Mouse (Mus musculus) small intestine, adult 2 months (tissue): ENCODE measurements around the gene Utf1. TPM values are rescaled to one million over a fixed set of nuclear protein-coding genes. Genes with fewer than 3 reads are reported as not detected.

Source experiments
- H3K27ac ChIP-seq: fragments of 200-500 bp; 2 replicates; pipeline ENCODE4 v1.5.1; 2012; ENCODE audit warnings: low read depth, low read length, control low read depth, inconsistent platforms; ENCODE audit not compliant: insufficient read depth
- H3K27me3 ChIP-seq: fragments of 200-500 bp; 2 replicates; pipeline ENCODE4 v1.6.1; 2012; ENCODE audit warnings: mild to moderate bottlenecking, moderate library complexity, low read length, inconsistent platforms; ENCODE audit not compliant: control insufficient read depth, insufficient read depth
- H3K36me3 ChIP-seq: fragments of 200-500 bp; 2 replicates; pipeline ENCODE4 v1.6.1; 2012; ENCODE audit warnings: mild to moderate bottlenecking, low read length, control low read depth, inconsistent platforms; ENCODE audit not compliant: control insufficient read depth, insufficient read depth
- H3K4me1 ChIP-seq: fragments of 200-500 bp; 2 replicates; pipeline ENCODE4 v1.6.1; 2012; ENCODE audit warnings: low read length, inconsistent platforms, mixed read lengths; ENCODE audit not compliant: control insufficient read depth, insufficient read depth, insufficient read length
- H3K4me3 ChIP-seq: fragments of 200-500 bp; 2 replicates; pipeline ENCODE4 v1.5.1; 2012; ENCODE audit warnings: low read depth, mild to moderate bottlenecking, control low read depth, inconsistent platforms, low read length, moderate library complexity
- CTCF ChIP-seq: fragments of 200-500 bp; IDR thresholded peaks from 2 replicates; pipeline ENCODE4 v1.5.1; 2012; ENCODE audit warnings: low read depth, mild to moderate bottlenecking, control low read depth, inconsistent platforms, low read length, moderate library complexity, mixed read lengths; ENCODE audit not compliant: insufficient replicate concordance, insufficient read length; ENCODE audit errors: extremely low read depth
- POLR2A ChIP-seq: fragments of 200-500 bp; IDR thresholded peaks from 2 replicates; pipeline ENCODE4 v1.6.1; 2012; ENCODE audit warnings: low read depth, mild to moderate bottlenecking, control low read depth, inconsistent platforms, low read length, moderate library complexity
- WGBS: fragments of 180-500 bp; shearing (Covaris S2); methylation state at CpG from one replicate; pipeline ENCODE4 v1.1.7; 2018; 5-methylcytosine and 5-hydroxymethylcytosine counted together
- polyA plus RNA-seq: library from polyadenylated mRNA; depleted of rRNA; stranded (reverse); fragments of >200 nt; gene quantifications from 2 replicates; pipeline ENCODE4 v1.2.3, GENCODE M21; 2012

The Utf1 gene
- polyA plus RNA-seq, 1 experiment = 0.67 TPM

GRCm38 (mm10) chr7:139914141-139915047 is 29.2 kb upstream of the Utf1 start:
- Histone ChIP-seq H3K27ac (no peak overlapping the region), H3K4me3 (peak overlapping the region; percentile 23), H3K27me3 (peaks cover 10% of the 10 kb centered on the region), H3K36me3 (no peaks in the 10 kb centered on the region), H3K4me1 (0 out of 2 replicates have a peak, but pooled peaks cover 3% of the 10 kb centered on the region)
- TF ChIP-seq POLR2A (no peak), CTCF (no peak)
- 15% methylated on average over 29 of the region's 29 CpGs for WGBS

GRCm38 (mm10) chr7:139915646-139916257 is 27.8 kb upstream of the Utf1 start:
- WGBS = 4% methylated on average over 14 of the region's 14 CpGs
- H3K4me1 ChIP-seq = 0 out of 2 replicates have a peak, but pooled peaks cover 3% of the 10 kb centered on the region
- no peak overlapping the region for H3K27ac ChIP-seq
- H3K36me3 ChIP-seq = no peaks in the 10 kb centered on the region
- H3K27me3 ChIP-seq = peaks cover 10% of the 10 kb centered on the region
- TF ChIP-seq POLR2A (no peak), CTCF (no peak)
- no peak overlapping the region for H3K4me3 ChIP-seq

GRCm38 (mm10) chr7:139916345-139916744 is 27.2 kb upstream of the Utf1 start:
- H3K27ac ChIP-seq = no peak overlapping the region
- 0% methylated on average over 1 of the region's 1 CpGs for WGBS
- no peak overlapping the region for H3K4me3 ChIP-seq
- TF ChIP-seq POLR2A (no peak), CTCF (no peak)
- peaks cover 10% of the 10 kb centered on the region for H3K27me3 ChIP-seq
- H3K36me3 ChIP-seq = no peaks in the 10 kb centered on the region
- H3K4me1 ChIP-seq = 0 out of 2 replicates have a peak, but pooled peaks cover 3% of the 10 kb centered on the region

GRCm38 (mm10) chr7:139918262-139918661 is 25.3 kb upstream of the Utf1 start:
- Histone ChIP-seq H3K36me3 (no peaks in the 10 kb centered on the region), H3K4me3 (no peak overlapping the region), H3K4me1 (0 out of 2 replicates have a peak, but pooled peaks cover 3% of the 10 kb centered on the region), H3K27ac (no peak overlapping the region), H3K27me3 (peaks cover 10% of the 10 kb centered on the region)
- TF ChIP-seq POLR2A (no peak), CTCF (no peak)
- WGBS = 73% methylated on average over 4 of the region's 4 CpGs

GRCm38 (mm10) chr7:139930732-139931131 is 12.9 kb upstream of the Utf1 start:
- H3K36me3 ChIP-seq = no peaks in the 10 kb centered on the region
- 21% methylated on average over 11 of the region's 11 CpGs for WGBS
- no peak for TF ChIP-seq POLR2A
- TF ChIP-seq CTCF = peak; percentile 62; the same call in 1 of the 2 replicates
- H3K27me3 ChIP-seq = no peaks in the 10 kb centered on the region
- no peak overlapping the region for H3K27ac ChIP-seq
- H3K4me3 ChIP-seq = no peak overlapping the region
- H3K4me1 ChIP-seq = no peaks in the 10 kb centered on the region

- 83% methylated on average over 10 of the region's 10 CpGs for WGBS
- TF ChIP-seq CTCF (no peak), POLR2A (no peak)
- no peaks in the 10 kb centered on the region for H3K36me3 ChIP-seq
- H3K4me3 ChIP-seq = no peak overlapping the region
- H3K27me3 ChIP-seq = no peaks in the 10 kb centered on the region
- H3K27ac ChIP-seq = no peak overlapping the region
- no peaks in the 10 kb centered on the region for H3K4me1 ChIP-seq
These were observed 6.9 kb upstream of the Utf1 start for GRCm38 (mm10) chr7:139936705-139937104.

GRCm38 (mm10) chr7:139937138-139937537 is 6.5 kb upstream of the Utf1 start:
- Histone ChIP-seq H3K27me3 (no peaks in the 10 kb centered on the region), H3K4me3 (no peak overlapping the region), H3K27ac (no peak overlapping the region), H3K4me1 (no peaks in the 10 kb centered on the region), H3K36me3 (no peaks in the 10 kb centered on the region)
- TF ChIP-seq CTCF (no peak), POLR2A (no peak)
- 29% methylated on average over 3 of the region's 3 CpGs for WGBS
